Mouse (Mus musculus): ENCODE results near the gene Gm38392. TPM values are rescaled to one million over a fixed set of nuclear protein-coding genes. Genes with fewer than 3 reads are reported as not detected.
A peak's percentile ranks its signal among the peaks of the same experiment; 100 is the strongest.

Gene Gm38392
- total RNA-seq, 2 experiments from 2014 or later: 0.81 TPM; not detected in 1

Small RNA genes within 50 kb of the gene (microRNA-seq; reads per million reads assigned to microRNA genes)
- gene Gm25641 (not detected), gene Mir3093 (82.2 reads per million, percentile 54 among the genes with 10 or more reads in this experiment), gene Mir9-1 (not detected)

Other genes starting within 250 kb of the Gm38392 start
- 10 to 100 TPM; 20.8 to 24.2 TPM for gene Gpatch4, start 244.1 kb downstream of the Gm38392 start, total RNA-seq (2021)
- gene Naxe, start 228.7 kb downstream of the Gm38392 start, total RNA-seq (2021): 10 to 100 TPM; 60.7 to 67.8 TPM
- not detected for gene Ttc24, start 208.9 kb downstream of the Gm38392 start, total RNA-seq (2021)
- gene Iqgap3, start 205.2 kb downstream of the Gm38392 start, total RNA-seq (2021): 1 to 10 TPM; 1.9 to 2.0 TPM
- 100 to 1,000 TPM; 149 to 160 TPM for gene Mef2d, start 144.8 kb downstream of the Gm38392 start, total RNA-seq (2021)
- gene Rhbg, start 32.5 kb downstream of the Gm38392 start, total RNA-seq (2021): under 1 TPM; 0.26 to 0.41 TPM
- gene Tsacc, start 9.8 kb upstream of the Gm38392 start, total RNA-seq (2021): 1 to 10 TPM; 6.3 TPM
- 100 to 1,000 TPM; 215 to 224 TPM for gene Cct3, start 9.9 kb upstream of the Gm38392 start, total RNA-seq (2021)
- gene Glmp, start 37.8 kb upstream of the Gm38392 start, total RNA-seq (2021): 10 to 100 TPM; 74.6 to 79.2 TPM
- gene Tmem79, start 48.9 kb upstream of the Gm38392 start, total RNA-seq (2021): 1 to 10 TPM in 1 of 2 experiments, under 1 TPM in 1; 0.63 to 1.5 TPM
- gene Smg5, start 49.0 kb upstream of the Gm38392 start, total RNA-seq (2021): 10 to 100 TPM; 73.5 to 74.7 TPM
- 1 to 10 TPM; 3.5 to 3.6 TPM for gene Paqr6, start 77.4 kb upstream of the Gm38392 start, total RNA-seq (2021)
- under 1 TPM in 1 of 2 experiments, not detected in 1; 0.66 TPM for gene Bglap3, start 85.5 kb upstream of the Gm38392 start, total RNA-seq (2021)
- not detected for gene Bglap2, start 91.5 kb upstream of the Gm38392 start, total RNA-seq (2021)
- gene Bglap, start 97.3 kb upstream of the Gm38392 start, total RNA-seq (2021): 1 to 10 TPM in 1 of 2 experiments, under 1 TPM in 1; 0.95 to 2.6 TPM
- gene Pmf1, start 123.1 kb upstream of the Gm38392 start, total RNA-seq (2021): 10 to 100 TPM; 10.3 to 11.5 TPM
- gene Slc25a44, start 137.9 kb upstream of the Gm38392 start, total RNA-seq (2021): 10 to 100 TPM; 60.3 to 62.5 TPM
- 10 to 100 TPM; 46.5 to 52.6 TPM for gene Sema4a, start 174.0 kb upstream of the Gm38392 start, total RNA-seq (2021)
- gene Lmna, start 222.7 kb upstream of the Gm38392 start, total RNA-seq (2021): 10 to 100 TPM; 47.2 to 48.6 TPM
- 10 to 100 TPM in 1 of 2 experiments, 1 to 10 TPM in 1; 6.9 to 10.7 TPM for gene Mex3a, start 245.2 kb upstream of the Gm38392 start, total RNA-seq (2021)

Data from left cerebral cortex, postnatal 10 days (tissue).